ENCODE assay signal across 9 mouse cellular contexts in genomic region chr4:133046691-133047352, GRCm38 (mm10). TPM values are rescaled to one million over a fixed set of nuclear protein-coding genes. Genes with fewer than 3 reads are reported as not detected.
DNase-seq lines count a peak whose midpoint lies in the region; ATAC-seq and TF ChIP-seq lines count a peak whose summit lies in the region.
"Had no signal": no experiment of that assay in that cellular context is flagged by ENCODE, and none has a peak within 500 bp of the region (broad histone marks: within the 10 kb centered on the region; RNA-seq: fewer than 3 reads in every experiment).

No protein-coding gene starts in this region.

- ATAC-seq in forebrain, embryonic 16.5 days: no peak
- ATAC-seq in limb, embryonic 13.5 days (ENCODE audit: low FRiP score, low read depth): no peak

- DNase-seq in heart, adult 2 months: no peak
- no peak for DNase-seq in heart, postnatal 25 days (ENCODE audit: low spot score)
- DNase-seq in ES-E14 (ENCODE audit: low read depth, low spot score): no peak
- no peak for DNase-seq in spleen, adult 18-20 months
- DNase-seq in adrenal gland, postnatal 25 days: no peak
- no peak for DNase-seq in thymus, postnatal 36 days

- no peak for TF ChIP-seq CTCF in heart, adult 2 months (IDR thresholded peaks at IDR 0.05)

- intact Hi-C loops in heart, adult 2 months (cut with DNase I): no loop called here
- intact Hi-C loops in heart, postnatal 25 days (cut with DNase I): no loop called here

- H3K27ac ChIP-seq in heart, adult 2 months: peak overlapping the region; percentile 13
- H3K27ac ChIP-seq in ES-E14 (ENCODE audit: insufficient read depth, low read depth, low read length, poor library complexity, severe bottlenecking): no peak overlapping the region; the same call in 1 of the 2 replicates
- H3K27ac ChIP-seq in forebrain, embryonic 16.5 days (ENCODE audit: low read length): peak overlapping the region; percentile 55
- peak overlapping the region; percentile 61; the same call in 1 of the 2 replicates for H3K27ac ChIP-seq in limb, embryonic 13.5 days

- H3K9me3 ChIP-seq in ES-E14 (ENCODE audit: control insufficient read depth, insufficient read depth, low read depth, low read length): no peaks in the 10 kb centered on the region
- H3K9me3 ChIP-seq in forebrain, embryonic 16.5 days (ENCODE audit: control insufficient read depth, low read length): no peaks in the 10 kb centered on the region
- no peaks in the 10 kb centered on the region for H3K9me3 ChIP-seq in limb, embryonic 13.5 days

- in situ Hi-C loops in ES-E14 (cut with MboI; ENCODE audit: low sequenced_read_pairs in 2 of 2, unreplicated experiment in 2 of 2): no loop called here

- TF ChIP-seq EP300 in heart, adult 2 months (IDR thresholded peaks at IDR 0.05; ENCODE audit: insufficient read depth, low read depth, low read length): no peak

- 35% methylated on average over 12 of the region's 12 CpGs for WGBS in heart, adult 2 months
- 36% methylated on average over 12 of the region's 12 CpGs for WGBS in forebrain, embryonic 16.5 days
- WGBS in limb, embryonic 13.5 days: 25% methylated on average over 12 of the region's 12 CpGs

- H3K36me3 ChIP-seq in heart, adult 2 months (ENCODE audit: control insufficient read depth, insufficient read depth, low read length): no peaks in the 10 kb centered on the region
- H3K36me3 ChIP-seq in ES-E14 (ENCODE audit: control insufficient read depth, insufficient read depth, low read length, poor library complexity, severe bottlenecking): peaks cover 32% of the 10 kb centered on the region; the same call in 1 of the 2 replicates
- H3K36me3 ChIP-seq in forebrain, embryonic 16.5 days (ENCODE audit: control insufficient read depth, insufficient read depth): no peaks in the 10 kb centered on the region
- no peaks in the 10 kb centered on the region for H3K36me3 ChIP-seq in limb, embryonic 13.5 days

- H3K4me3 ChIP-seq in heart, adult 2 months: no peak overlapping the region
- peak overlapping the region in 1 of 2 experiments; percentile 39; a peak in 1 of 4 replicates for H3K4me3 ChIP-seq in ES-E14 (ENCODE audit: insufficient read depth in 1 of 2, low read depth in 1 of 2, low read length in 2 of 2, poor library complexity in 1 of 2, severe bottlenecking in 1 of 2)
- H3K4me3 ChIP-seq in forebrain, embryonic 16.5 days (replicated peaks; ENCODE audit: low read length): no peak overlapping the region
- H3K4me3 ChIP-seq in limb, embryonic 13.5 days: no peak overlapping the region

- no peak for TF ChIP-seq POLR2A in heart, adult 2 months (IDR thresholded peaks at IDR 0.05; ENCODE audit: insufficient read depth, low read depth, low read length)

- no peaks in the 10 kb centered on the region for H3K27me3 ChIP-seq in heart, adult 2 months (ENCODE audit: control insufficient read depth, insufficient read depth, low read length)
- H3K27me3 ChIP-seq in forebrain, embryonic 16.5 days (replicated peaks; ENCODE audit: control insufficient read depth, insufficient read depth, low read length): no peaks in the 10 kb centered on the region
- no peaks in the 10 kb centered on the region for H3K27me3 ChIP-seq in limb, embryonic 13.5 days
- H3K27me3 ChIP-seq: CH12.LX had no signal

- H3K4me2 ChIP-seq in forebrain, embryonic 16.5 days (ENCODE audit: low read length): peak overlapping the region; percentile 14
- H3K4me2 ChIP-seq in limb, embryonic 13.5 days (replicated peaks): peak overlapping the region; percentile 27

- no peak overlapping the region for H3K9ac ChIP-seq in heart, adult 2 months (ENCODE audit: low read depth, low read length)
- H3K9ac ChIP-seq in ES-E14 (ENCODE audit: insufficient read depth, low read depth, low read length, poor library complexity, severe bottlenecking): 0 out of 2 replicates have a peak overlapping the region, but pooled peaks have one; percentile 31
- 0 out of 2 replicates have a peak overlapping the region, but pooled peaks have one; percentile 38 for H3K9ac ChIP-seq in forebrain, embryonic 16.5 days (replicated peaks; ENCODE audit: low read depth, low read length)
- peak overlapping the region; percentile 43; the same call in 1 of the 2 replicates for H3K9ac ChIP-seq in limb, embryonic 13.5 days

- H3K79me2 ChIP-seq in heart, adult 2 months (replicated peaks; ENCODE audit: control insufficient read depth, insufficient read depth, low read length): no peaks in the 10 kb centered on the region; the same call in 1 of the 2 replicates

- peaks cover 60% of the 10 kb centered on the region for H3K4me1 ChIP-seq in heart, adult 2 months (ENCODE audit: control insufficient read depth, insufficient read depth, low read length)
- peaks cover 22 to 67% of the 10 kb centered on the region in 2 experiments for H3K4me1 ChIP-seq in ES-E14 (ENCODE audit: control insufficient read depth in 2 of 2, insufficient read depth in 2 of 2, low read length in 2 of 2, poor library complexity in 1 of 2)
- peaks cover 97% of the 10 kb centered on the region for H3K4me1 ChIP-seq in forebrain, embryonic 16.5 days (replicated peaks; ENCODE audit: control insufficient read depth, insufficient read depth, low read length)
- H3K4me1 ChIP-seq in limb, embryonic 13.5 days: peaks cover 100% of the 10 kb centered on the region

TF ChIP-seq in ES-E14, 5 proteins besides CTCF, POLR2A, EP300 and RAD21:
- TF ChIP-seq ZNF384 (IDR thresholded peaks at IDR 0.05; ENCODE audit: low read depth, low read length) (no peak), MAFK (IDR thresholded peaks at IDR 0.05; ENCODE audit: insufficient read depth, low read depth, low read length) (no peak), ZC3H11A (IDR thresholded peaks at IDR 0.05; ENCODE audit: borderline replicate concordance, low read depth, low read length) (no peak)

RNA-seq across cellular contexts. Expression of gene Ahdc1, which starts 35.8 kb away (rescaled TPM):
- 10 to 100 TPM; 42.6 to 50.9 TPM for total RNA-seq in heart, adult 2 months (2021)
- polyA plus RNA-seq in heart, adult 2 months (2012; rRNA removed): 19.5 and 21.8 TPM in 2 replicates
- 10 to 100 TPM; 43.2 to 50.4 TPM for total RNA-seq in heart, postnatal 25 days (2021)
- 61.8 and 88.9 TPM in 2 replicates for total RNA-seq in ES-E14 (2012; rRNA removed)
- 13.0 and 13.7 TPM in 2 replicates for polyA plus RNA-seq in forebrain, embryonic 16.5 days (2015; fragmentation: Nextera tagmentation; extraction: Ambion mirVana)
- polyA plus RNA-seq in limb, embryonic 13.5 days (2015; fragmentation: Nextera tagmentation; extraction: Ambion mirVana): 11.3 and 11.5 TPM in 2 replicates
- 91.4 and 96.4 TPM in 2 replicates for total RNA-seq in adrenal gland, postnatal 25 days (2021)
